Mouse (Mus musculus) c-Kit-positive CD71-negative TER-119-negative erythroid progenitor cells, embryonic 14.5 days (primary cell): ENCODE results near the gene Mcat.

Source experiments
- DNase-seq: peaks from one replicate; pipeline ENCODE4 v3.0.0-alpha.2; 2013; ENCODE audit warnings: low read depth

The Mcat gene

DNA sequence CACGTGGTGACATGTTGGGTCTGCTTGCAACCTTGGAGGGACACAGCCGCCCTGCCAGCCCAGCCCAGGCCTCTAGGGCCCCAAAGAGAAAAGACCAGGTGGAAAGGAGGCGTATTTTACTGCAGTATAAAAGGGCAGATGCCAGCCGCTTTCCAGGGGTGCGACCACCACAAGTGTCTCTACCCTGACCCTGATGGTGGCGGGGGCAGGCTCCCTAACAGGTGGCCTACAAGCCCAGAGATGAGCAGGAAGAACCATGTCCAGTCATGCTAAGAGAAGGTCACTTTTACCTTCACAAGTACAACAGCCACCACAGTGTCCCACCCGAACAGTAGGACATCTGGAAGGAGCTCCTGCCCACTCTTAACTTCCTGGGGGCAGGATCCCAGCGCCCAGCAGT is 12.0 kb upstream of the Mcat start:
- no peak for DNase-seq

DNA sequence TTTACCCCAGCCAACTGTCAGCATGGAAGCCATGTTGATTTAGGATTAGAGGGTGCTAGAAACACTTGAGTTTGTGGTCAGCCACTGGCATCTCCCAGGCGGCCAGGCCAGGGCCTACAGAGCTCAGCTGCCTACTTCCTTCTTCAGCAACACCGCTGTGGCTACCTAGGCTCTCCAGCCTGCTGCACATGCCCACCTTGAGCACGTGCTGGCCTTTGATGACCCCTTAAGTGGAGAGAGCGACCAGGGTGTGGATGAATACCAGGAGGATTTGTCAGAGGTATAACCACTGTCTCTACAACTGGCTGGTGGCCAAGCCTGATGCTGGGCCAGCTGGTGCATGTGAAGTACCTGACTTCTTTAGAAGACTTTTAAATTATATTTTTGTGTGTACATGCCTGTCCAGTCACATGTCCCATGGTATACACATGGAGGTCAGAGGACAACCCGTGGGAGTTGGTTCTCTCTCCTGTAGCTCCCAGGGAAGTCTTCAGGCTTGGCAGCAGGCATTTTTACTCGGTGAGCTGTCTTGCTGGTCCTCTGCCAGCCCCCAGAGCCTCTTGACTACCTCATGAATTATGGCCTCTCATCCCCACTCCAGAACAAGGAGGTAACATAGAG is 11.3 kb upstream of the Mcat start:
- DNase-seq = no peak

DNA sequence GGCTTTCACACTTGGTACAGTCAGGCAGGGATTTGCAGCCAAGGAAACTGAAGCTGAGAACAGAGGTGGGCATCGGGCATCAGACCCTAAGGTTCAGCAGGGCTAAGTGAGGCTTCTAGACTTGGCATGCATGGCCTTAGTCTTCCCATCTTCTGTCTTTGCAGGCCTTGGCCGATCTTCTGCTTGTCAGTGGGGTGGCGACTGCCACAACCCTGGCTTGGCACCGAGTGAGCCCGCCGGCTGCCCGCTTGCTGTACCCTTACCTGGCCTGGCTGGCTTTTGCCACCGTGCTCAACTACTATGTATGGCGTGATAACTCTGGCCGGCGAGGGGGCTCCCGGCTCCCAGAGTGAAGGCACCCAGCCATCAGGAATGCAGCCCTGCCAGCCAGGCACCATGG is 10.0 kb upstream of the Mcat start:
- DNase-seq = no peak

DNA sequence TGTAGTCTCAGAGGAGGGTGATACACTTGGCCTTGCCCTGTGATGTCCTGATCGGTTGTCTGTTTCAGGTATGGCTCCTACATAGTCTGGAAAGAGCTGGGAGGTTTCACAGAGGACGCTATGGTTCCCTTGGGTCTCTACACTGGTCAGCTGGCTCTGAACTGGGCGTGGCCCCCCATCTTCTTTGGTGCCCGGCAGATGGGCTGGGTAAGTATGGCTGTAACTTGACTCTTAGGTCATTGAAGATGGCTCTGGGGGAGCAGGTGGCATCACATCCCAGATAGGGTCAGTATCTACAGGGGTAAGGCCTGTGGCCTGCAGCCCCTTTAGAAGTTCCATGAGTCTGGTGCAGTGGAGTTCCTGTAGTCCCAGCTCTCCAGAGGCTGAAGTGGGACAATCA is 8.5 kb upstream of the Mcat start:
- no peak for DNase-seq

DNA sequence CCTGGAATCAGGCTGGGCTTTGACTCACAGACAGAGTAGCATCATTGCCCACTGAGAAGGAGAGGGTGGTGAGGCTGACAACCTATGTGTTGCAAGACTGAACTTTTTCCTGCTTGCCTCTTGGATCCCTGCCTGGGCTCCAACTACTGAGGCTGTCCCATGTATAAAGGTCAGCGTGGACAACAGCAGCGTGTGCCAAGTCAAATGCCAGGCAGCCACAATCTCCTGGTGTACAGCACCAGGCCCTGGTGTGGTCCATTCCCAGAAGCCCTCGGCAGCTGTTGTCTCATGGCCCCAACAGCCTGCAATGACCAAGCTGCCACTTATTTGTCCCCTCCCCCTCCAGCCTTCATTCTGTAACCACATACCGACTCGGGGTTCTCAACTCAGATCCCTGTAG is 8.0 kb upstream of the Mcat start:
- DNase-seq = no peak

DNA sequence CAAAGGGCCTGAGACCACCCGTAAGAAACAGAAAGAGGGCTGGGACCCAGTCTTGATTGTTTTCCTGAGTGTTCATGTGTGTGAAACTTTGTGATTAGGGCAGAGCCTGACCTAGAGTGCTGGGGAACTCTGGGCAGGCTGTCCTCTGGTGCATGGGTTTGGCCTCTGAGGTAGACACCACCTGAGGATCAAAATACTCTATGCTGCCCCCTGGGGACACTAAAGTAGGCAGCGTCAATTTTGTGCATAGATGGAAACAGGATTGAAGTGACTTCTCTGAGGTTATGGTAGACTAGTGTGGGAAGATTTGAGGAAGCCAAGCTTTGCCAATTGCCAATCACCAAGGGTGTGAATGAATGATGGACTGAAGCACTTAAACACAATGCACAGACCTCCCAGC is 7.1 kb upstream of the Mcat start:
- no peak for DNase-seq

DNA sequence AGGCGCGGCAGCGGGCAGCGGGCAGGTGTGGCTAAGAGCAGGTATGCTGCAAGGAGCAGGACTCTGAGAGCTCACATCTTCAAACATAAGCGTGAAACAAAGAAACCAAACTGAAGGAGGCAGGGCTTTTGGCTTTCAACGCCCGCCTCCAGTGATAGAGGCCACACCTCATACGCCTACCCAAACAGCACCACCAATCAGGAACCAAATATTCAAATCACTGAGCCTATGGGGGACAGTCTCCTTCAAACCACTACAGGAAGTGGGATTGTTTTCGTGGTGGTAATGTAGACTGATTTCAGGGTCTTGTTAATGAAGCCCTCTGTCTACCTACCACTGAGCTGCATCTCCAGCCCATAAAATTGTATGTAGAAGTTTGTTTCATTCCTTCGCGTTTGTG is 6.1 kb upstream of the Mcat start:
- DNase-seq = no peak

DNA sequence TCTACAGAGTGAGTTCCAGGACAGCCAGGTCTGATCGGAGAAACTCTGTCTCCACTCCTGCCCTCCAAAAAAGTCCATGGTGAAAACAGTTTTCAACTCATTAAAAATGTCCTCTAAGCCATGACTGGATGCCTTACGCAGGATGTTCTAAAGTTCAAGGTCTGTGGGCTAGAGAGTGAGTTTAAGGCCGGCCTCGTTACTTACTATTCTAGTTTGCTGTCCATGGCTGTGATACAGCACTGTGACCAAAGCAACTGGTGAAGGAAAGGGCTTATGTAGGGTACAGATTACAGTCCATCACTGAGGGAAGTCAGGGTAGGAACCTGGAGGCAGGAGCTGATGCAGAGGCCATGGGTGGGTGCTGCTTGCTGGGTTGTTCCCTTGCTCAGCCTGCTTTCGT is 5.0 kb upstream of the Mcat start:
- no peak for DNase-seq

DNA sequence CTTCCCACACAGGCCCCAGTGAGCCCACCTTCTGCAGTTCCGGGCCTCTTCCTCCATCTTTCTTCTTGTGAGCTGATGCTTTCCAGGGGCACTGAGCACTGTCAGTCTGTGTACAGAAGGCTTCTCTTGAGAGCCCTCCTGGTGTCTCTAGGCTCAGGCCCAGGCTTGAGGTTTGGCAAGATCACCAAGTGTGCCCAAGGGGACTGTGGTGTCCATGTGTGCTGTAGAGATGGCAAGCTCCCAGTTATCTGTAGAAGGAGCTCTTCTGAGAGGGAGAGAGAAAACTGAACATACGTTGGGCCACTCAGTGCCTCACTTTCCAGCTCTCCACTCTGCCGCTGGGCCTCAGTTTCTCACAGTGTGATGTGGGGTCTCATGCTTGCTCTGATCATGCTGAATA is 4.1 kb upstream of the Mcat start:
- DNase-seq = no peak

DNA sequence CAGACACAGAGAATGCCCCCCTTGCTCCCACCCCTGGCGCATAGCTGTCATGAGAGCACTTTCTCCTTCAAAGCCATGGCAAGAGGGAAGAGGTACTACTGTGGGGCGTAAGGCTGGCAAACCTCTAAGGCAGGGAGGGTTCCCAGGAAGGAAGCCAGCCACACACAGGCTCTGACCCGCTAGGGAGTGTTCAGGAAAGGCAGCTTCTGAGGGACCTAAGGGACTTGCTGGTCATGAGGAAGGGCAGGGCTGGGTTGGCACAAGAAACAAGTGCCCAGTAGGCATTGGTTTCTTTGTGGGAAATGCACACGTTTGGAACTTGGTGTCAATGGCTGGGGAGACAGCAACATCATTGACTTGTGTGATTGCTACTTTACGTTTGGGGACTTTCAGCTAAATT is 2.4 kb upstream of the Mcat start:
- DNase-seq = no peak

DNA sequence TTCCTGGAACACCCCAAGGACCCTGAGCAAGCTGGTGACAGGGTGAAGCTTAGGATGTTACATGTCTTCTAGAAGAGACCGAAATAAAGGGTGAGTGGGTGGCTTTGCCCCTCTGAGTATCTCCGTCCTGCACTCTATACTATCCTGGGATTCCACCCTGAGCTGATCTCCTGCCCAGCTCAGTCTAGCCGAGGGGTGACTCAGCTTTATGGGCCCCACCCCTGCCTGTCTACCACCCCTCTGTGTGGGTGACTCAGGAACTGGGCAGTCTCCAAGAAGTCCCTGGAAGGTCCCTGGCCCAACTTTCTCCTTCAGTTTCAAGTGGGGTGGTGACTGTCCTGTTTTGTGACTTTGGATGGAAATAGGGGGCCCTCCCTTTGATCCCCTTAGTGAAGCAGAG is 1.8 kb upstream of the Mcat start:
- peak; percentile 33 for DNase-seq

DNA sequence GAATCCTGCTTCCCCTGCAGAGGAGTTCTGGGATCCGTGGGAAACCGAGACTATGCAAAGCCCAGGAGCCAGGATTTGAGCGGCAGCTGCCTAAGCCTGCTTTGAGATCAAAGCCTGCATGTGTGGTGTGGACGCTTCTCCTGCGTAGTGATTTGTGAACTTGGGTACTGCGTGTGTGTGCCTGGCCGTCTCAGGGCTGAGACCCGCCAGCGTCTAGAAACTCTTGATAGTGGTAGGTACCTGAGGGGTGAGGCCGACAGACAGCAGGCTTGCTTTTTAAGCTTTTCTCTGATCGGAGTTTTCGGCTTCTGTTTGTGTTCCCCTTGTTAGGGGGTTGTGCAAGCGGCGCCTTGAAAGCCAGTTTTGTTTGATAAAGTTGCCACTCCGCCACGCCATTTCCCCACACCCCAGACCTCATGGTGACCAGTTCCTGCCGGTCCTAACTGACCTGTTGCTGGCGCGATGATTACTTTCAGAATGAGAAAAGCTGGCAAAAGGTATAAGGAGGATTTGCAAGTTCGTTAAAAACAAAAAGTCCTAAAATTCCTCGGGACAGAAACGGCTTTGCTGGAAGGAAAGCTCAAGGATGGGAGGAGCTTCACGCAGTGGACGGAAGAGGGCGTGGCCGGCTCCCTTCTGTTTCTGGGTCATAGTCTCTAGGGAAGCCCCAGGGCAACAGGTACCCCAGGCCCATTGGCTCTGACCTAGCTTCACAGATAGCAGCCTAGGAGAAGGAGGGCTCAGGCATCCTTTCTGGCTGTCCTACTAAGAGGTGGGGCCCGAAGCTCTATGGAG is 467 bp upstream of the Mcat start:
- peak; percentile 34 for DNase-seq

DNA sequence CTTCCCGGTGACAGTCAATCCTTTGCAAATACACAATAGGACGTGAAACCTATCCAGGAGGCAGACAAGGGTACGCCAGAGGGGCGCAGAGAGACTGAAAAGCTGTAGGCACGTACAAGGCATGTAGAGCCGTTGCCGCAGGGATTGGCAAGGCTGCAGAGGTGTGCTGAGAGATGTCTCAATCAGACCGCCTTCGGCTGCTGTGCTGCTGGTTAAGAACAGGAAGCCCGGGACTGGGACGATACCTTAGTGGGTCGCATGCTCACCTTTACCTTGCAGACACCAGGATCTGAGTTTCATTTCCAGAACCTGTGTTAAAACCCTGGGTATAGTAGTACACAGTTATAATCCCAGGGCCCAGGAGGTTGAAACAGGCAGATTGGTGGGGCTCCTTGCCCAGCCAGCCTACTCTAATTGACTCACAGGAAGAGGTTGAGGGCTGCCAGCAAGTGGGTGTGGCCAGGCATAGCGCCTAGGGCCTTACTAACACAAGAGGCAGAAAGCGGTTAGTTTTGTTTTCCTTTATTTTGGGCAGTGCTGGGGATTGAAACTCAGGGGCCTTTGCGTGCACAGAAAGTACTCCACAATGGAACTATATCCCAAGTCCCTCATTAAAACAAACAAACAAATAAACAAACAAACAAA is 839 bp downstream of the Mcat start:
- peak; percentile 77 for DNase-seq

DNA sequence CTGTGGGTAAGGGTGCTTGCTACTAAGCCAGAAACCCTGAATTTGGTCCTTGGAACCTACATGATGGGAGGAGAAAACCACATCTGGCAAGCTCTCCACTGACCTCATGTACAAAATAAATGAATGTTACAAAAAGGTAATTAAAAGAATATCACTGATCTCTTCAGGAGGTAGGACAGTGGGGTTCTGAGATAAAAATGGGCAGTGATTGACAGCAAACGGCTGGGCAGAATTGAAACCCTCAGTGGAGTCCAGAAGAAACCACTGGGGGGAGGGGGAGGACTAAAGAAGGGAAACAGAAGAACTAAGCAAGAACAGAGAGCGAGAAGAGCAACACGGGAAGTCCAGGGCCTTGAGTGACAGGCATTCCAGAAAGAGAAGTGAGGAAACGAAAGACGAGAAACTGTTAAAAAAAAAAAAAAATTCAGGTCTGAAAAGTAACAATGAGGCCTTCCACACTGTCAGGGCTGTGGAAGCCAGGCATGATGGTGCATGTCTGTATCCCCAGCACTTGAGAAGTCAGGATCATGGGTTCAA is 2.6 kb downstream of the Mcat start:
- no peak for DNase-seq

DNA sequence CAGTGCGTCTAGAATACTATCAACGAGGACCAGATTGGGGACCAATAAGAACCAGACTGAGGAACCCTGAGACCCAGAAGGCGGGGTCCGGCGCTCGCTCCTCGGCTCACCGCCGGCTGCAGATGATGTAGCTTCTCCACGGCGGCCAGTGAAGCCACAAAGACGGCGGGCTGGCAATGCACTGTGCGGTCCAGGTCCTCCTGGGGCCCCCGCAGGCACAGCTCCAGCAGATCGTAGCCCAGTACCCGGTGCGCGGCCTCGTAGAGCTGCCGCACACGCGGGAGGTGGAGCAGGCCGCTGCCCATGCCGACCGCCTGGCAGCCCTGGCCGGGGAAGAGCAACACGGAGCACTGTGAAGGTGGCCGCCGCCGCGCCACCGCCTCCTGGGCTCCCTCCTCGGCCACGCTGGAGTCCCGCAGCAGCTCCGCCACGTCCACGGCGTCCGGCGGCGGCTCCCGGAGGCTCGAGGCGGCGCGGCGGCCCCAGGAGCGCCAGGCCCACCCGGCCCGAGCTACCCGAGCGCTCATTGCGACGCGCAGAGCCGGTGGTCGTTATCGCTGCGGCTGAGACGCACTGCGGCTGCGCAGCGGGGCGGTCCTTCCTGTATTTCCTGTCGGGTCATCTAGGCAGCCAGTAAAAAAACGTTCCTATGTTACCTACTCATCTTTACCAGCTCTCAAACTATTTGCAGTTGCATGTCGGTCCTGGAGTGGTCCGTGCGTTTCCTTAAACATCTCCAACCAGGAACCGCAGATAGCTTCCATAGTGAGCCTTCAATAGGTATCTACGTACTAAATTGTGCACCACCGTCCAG is 8.2 kb downstream of the Mcat start:
- DNase-seq = peak; percentile 70

DNA sequence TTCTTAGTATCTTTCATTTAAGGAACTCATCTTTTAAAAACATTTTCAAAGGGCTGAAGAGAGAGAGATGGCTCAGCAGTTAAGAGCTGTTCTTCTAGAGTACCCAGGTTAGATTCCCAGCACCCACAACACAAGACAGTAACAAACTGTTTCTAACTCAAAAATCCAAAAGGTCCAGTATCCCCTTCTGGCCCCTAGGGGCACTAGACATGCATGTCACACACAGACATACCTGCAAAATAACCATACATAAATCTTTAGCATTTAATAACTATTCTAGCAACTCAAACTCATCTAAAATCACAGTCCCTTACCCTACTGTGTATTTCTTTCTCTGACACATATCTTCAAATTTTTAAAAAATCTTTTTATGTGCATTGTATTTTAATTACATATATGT is 9.8 kb downstream of the Mcat start:
- no peak for DNase-seq

DNA sequence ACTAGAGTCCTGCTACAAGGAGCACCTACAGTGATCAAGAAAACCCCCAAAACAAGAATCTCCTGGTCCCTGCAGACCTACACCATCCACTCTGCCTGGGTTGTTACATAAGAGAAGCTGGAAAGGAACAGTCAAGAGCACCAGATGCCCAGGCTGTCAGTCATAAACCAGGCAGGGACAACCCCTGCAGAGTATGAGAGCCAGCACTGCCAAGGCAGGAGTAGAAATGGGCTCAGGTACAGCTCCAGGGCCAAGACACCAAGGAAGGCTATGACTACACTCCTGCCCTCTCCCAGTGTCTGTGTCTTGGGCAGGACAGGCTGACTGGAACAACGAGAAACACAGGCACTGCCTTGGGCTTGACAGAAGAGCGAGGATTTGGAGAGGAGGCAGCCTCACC is 13.4 kb downstream of the Mcat start:
- no peak for DNase-seq

DNA sequence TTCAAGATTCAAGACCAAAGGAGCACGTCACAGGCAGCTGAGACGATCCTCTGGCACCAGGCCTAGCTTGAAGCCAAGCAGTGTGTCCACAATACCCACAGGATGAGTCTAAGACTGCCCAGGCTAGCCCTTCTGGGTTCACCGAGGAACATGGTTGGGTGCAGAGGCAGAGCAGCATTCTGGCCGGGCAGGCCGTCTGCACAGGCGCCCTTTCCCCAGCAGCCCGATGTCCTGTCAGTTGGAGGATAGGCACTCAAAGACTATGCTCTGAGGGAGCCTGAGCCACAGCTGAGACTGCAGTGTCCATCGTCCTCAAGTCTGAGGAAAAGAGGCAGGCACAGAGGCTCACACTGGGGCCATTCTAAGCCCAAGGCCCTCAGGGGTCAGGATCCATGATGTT is 16.4 kb downstream of the Mcat start:
- DNase-seq = no peak

DNA sequence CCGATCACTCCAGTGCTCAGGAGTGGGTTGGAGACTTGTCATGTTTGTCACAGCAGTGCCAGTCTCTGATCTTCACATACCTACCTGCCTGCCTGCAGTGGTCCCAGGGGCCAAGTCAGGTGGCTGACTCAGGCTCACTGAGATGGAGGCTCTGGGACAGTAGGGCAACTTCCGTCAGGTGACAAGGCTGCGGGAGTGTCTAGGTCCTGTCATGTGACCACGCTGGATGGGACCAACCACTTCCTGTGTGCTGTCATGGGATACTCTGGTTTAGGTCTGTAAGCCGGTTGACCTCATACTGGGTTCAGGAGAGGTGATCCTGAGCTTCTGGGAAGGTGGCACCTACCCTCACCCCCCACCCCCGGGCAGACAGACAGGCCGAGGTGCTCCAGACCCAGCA is 17.6 kb downstream of the Mcat start:
- no peak for DNase-seq

DNA sequence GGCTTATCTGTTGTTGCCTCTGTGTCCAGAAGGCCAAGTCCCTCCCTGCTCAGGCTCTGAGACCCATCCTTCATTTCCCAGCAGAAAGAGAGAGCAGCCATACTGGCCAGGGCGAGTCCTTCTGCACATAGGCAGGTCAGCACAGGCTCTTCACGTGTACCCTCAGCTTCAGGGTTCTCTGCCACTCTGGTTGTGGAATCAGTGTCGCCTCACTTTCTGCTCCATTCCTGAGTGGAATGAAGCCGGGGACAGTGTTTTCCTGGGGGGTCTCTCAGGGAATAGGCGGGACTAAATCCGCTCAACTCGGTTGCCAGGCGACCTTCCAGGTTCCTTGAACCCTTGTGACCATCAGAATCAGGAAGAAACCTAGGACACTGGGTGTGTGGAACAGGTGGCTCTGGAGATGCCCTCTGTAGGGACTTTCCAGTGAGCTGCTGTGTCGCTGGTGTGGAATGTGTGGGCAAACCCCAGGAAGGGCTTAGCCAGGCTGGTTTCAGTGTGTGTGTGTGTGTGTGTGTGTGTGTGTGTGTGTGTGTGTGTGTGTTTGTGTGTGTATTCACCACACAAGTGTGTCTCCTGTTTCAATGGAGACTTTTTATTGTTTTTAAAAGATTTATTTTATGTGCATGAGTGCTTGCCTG is 21.8 kb downstream of the Mcat start:
- DNase-seq = no peak

DNA sequence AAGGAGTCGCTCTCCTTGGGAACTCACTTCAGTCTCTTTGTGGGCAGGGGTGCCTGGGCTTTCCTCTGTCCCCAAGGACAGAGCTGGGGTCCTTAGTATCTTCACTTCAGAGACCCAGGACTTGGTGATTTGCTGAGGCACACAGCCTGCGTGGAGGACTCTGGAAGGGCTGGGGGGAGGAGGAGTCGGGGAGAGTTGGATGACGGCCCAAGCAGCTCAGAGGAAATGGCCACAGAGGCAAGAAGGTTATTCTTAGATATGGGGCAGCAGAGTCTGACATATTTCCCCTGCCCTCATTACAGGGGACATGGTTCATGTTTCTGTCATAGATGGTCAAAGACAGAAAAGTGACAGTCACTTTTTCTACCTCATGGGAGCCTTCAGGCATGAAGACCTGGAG is 23.7 kb downstream of the Mcat start:
- DNase-seq = no peak

DNA sequence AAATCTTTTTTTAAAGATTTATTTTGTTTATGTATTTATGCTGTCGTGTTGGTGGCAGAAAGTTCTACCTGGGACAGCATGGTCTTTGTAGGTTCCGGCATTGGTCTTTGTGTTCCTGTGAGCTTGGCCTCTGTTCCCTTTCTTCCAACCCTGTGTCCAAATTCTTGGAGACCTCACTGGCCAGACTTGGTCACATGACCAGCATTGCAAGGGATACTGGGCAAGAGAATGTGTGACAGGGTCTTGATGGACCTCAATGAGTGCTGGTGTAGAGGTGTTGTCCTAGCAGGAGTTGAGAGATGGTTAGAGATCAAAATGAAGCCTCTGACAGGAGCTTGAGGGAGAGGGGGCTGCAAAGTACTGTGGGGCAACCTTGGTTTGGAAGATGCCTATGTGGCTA is 24.7 kb downstream of the Mcat start:
- no peak for DNase-seq
